Mouse (Mus musculus): ENCODE data around the gene Nxph4. TPM values are rescaled to one million over a fixed set of nuclear protein-coding genes. Genes with fewer than 3 reads are reported as not detected.

Nxph4 gene
- polyA plus RNA-seq, 1 experiment = not detected

- TF ChIP-seq GATA1 (IDR thresholded peaks at IDR 0.05; ENCODE audit: low read length) (no peak), TAL1 (IDR thresholded peaks at IDR 0.05; ENCODE audit: low read length) (peak; percentile 39; the same call in 1 of the 3 replicates)
- Histone ChIP-seq H3K4me1 (ENCODE audit: control insufficient read depth) (peaks cover 32% of the 10 kb centered on the region), H3K27me3 (ENCODE audit: control insufficient read depth) (peaks cover 11% of the 10 kb centered on the region), H3K9me3 (ENCODE audit: control insufficient read depth, low read length) (no peaks in the 10 kb centered on the region), H3K36me3 (ENCODE audit: control insufficient read depth) (peaks cover 40% of the 10 kb centered on the region), H3K4me3 (replicated peaks) (peak overlapping the region; percentile 13)
These were observed 36.0 kb upstream of the Nxph4 start for GRCm38 (mm10) chr10:127570384-127570783.

GRCm38 (mm10) chr10:127569450-127569849, 35.1 kb upstream of the Nxph4 start:
- H3K4me1 ChIP-seq (ENCODE audit: control insufficient read depth) = peaks cover 32% of the 10 kb centered on the region
- H3K27me3 ChIP-seq (ENCODE audit: control insufficient read depth) = peaks cover 14% of the 10 kb centered on the region
- no peak overlapping the region for H3K4me3 ChIP-seq (replicated peaks)
- no peaks in the 10 kb centered on the region for H3K9me3 ChIP-seq (ENCODE audit: control insufficient read depth, low read length)
- peaks cover 36% of the 10 kb centered on the region for H3K36me3 ChIP-seq (ENCODE audit: control insufficient read depth)
- TF ChIP-seq TAL1 (IDR thresholded peaks at IDR 0.05; ENCODE audit: low read length) (no peak), GATA1 (IDR thresholded peaks at IDR 0.05; ENCODE audit: low read length) (no peak)

- H3K4me1 ChIP-seq (ENCODE audit: control insufficient read depth) = peaks cover 28% of the 10 kb centered on the region
- no peaks in the 10 kb centered on the region for H3K9me3 ChIP-seq (ENCODE audit: control insufficient read depth, low read length)
- no peak overlapping the region for H3K4me3 ChIP-seq (replicated peaks)
- peaks cover 38% of the 10 kb centered on the region for H3K36me3 ChIP-seq (ENCODE audit: control insufficient read depth)
- no peak for TF ChIP-seq TAL1 (IDR thresholded peaks at IDR 0.05; ENCODE audit: low read length)
- no peak for TF ChIP-seq GATA1 (IDR thresholded peaks at IDR 0.05; ENCODE audit: low read length)
- peaks cover 16% of the 10 kb centered on the region for H3K27me3 ChIP-seq (ENCODE audit: control insufficient read depth)
These were observed 32.4 kb upstream of the Nxph4 start for GRCm38 (mm10) chr10:127566553-127567326.

- Histone ChIP-seq H3K4me3 (replicated peaks) (no peak overlapping the region), H3K4me1 (ENCODE audit: control insufficient read depth) (peaks cover 6% of the 10 kb centered on the region), H3K9me3 (ENCODE audit: control insufficient read depth, low read length) (no peaks in the 10 kb centered on the region), H3K36me3 (ENCODE audit: control insufficient read depth) (peaks cover 43% of the 10 kb centered on the region), H3K27me3 (ENCODE audit: control insufficient read depth) (peaks cover 16% of the 10 kb centered on the region)
- TF ChIP-seq TAL1 (IDR thresholded peaks at IDR 0.05; ENCODE audit: low read length) (no peak), GATA1 (IDR thresholded peaks at IDR 0.05; ENCODE audit: low read length) (no peak)
These were observed 29.9 kb upstream of the Nxph4 start for GRCm38 (mm10) chr10:127564301-127564700.

GRCm38 (mm10) chr10:127563840-127564239, 29.5 kb upstream of the Nxph4 start:
- TF ChIP-seq TAL1 (IDR thresholded peaks at IDR 0.05; ENCODE audit: low read length) (no peak), GATA1 (IDR thresholded peaks at IDR 0.05; ENCODE audit: low read length) (no peak)
- peaks cover under 1% of the 10 kb centered on the region for H3K4me1 ChIP-seq (ENCODE audit: control insufficient read depth)
- no peaks in the 10 kb centered on the region for H3K9me3 ChIP-seq (ENCODE audit: control insufficient read depth, low read length)
- H3K36me3 ChIP-seq (ENCODE audit: control insufficient read depth) = peaks cover 45% of the 10 kb centered on the region
- H3K4me3 ChIP-seq (replicated peaks) = no peak overlapping the region
- H3K27me3 ChIP-seq (ENCODE audit: control insufficient read depth) = peaks cover 16% of the 10 kb centered on the region

GRCm38 (mm10) chr10:127561145-127561544, 26.8 kb upstream of the Nxph4 start:
- Histone ChIP-seq H3K36me3 (ENCODE audit: control insufficient read depth) (peaks cover 54% of the 10 kb centered on the region), H3K4me1 (ENCODE audit: control insufficient read depth) (no peaks in the 10 kb centered on the region), H3K27me3 (ENCODE audit: control insufficient read depth) (peaks cover 10% of the 10 kb centered on the region), H3K4me3 (replicated peaks) (no peak overlapping the region), H3K9me3 (ENCODE audit: control insufficient read depth, low read length) (no peaks in the 10 kb centered on the region; the same call in 1 of the 2 replicates)
- no peak for TF ChIP-seq GATA1 (IDR thresholded peaks at IDR 0.05; ENCODE audit: low read length)
- no peak for TF ChIP-seq TAL1 (IDR thresholded peaks at IDR 0.05; ENCODE audit: low read length)

GRCm38 (mm10) chr10:127557397-127557796, 23.0 kb upstream of the Nxph4 start:
- Histone ChIP-seq H3K27me3 (ENCODE audit: control insufficient read depth) (no peaks in the 10 kb centered on the region), H3K36me3 (ENCODE audit: control insufficient read depth) (peaks cover 70% of the 10 kb centered on the region), H3K9me3 (ENCODE audit: control insufficient read depth, low read length) (no peaks in the 10 kb centered on the region; the same call in 1 of the 2 replicates), H3K4me1 (ENCODE audit: control insufficient read depth) (no peaks in the 10 kb centered on the region), H3K4me3 (replicated peaks) (no peak overlapping the region)
- TF ChIP-seq TAL1 (IDR thresholded peaks at IDR 0.05; ENCODE audit: low read length) = no peak
- no peak for TF ChIP-seq GATA1 (IDR thresholded peaks at IDR 0.05; ENCODE audit: low read length)

GRCm38 (mm10) chr10:127555703-127556102, 21.3 kb upstream of the Nxph4 start:
- Histone ChIP-seq H3K27me3 (ENCODE audit: control insufficient read depth) (no peaks in the 10 kb centered on the region), H3K4me1 (ENCODE audit: control insufficient read depth) (no peaks in the 10 kb centered on the region), H3K4me3 (replicated peaks) (no peak overlapping the region), H3K36me3 (ENCODE audit: control insufficient read depth) (peaks cover 77% of the 10 kb centered on the region), H3K9me3 (ENCODE audit: control insufficient read depth, low read length) (no peaks in the 10 kb centered on the region; the same call in 1 of the 2 replicates)
- TF ChIP-seq TAL1 (IDR thresholded peaks at IDR 0.05; ENCODE audit: low read length) = no peak
- no peak for TF ChIP-seq GATA1 (IDR thresholded peaks at IDR 0.05; ENCODE audit: low read length)

GRCm38 (mm10) chr10:127549892-127550291, 15.5 kb upstream of the Nxph4 start:
- no peak overlapping the region for H3K4me3 ChIP-seq (replicated peaks)
- H3K9me3 ChIP-seq (ENCODE audit: control insufficient read depth, low read length) = no peaks in the 10 kb centered on the region
- peaks cover 70% of the 10 kb centered on the region for H3K36me3 ChIP-seq (ENCODE audit: control insufficient read depth)
- TF ChIP-seq GATA1 (IDR thresholded peaks at IDR 0.05; ENCODE audit: low read length) (no peak), TAL1 (IDR thresholded peaks at IDR 0.05; ENCODE audit: low read length) (no peak)
- no peaks in the 10 kb centered on the region for H3K4me1 ChIP-seq (ENCODE audit: control insufficient read depth)
- peaks cover 6% of the 10 kb centered on the region; the same call in 1 of the 2 replicates for H3K27me3 ChIP-seq (ENCODE audit: control insufficient read depth)
